Mouse (Mus musculus) kidney, embryonic 15.5 days (tissue): ENCODE results near the gene Zfp383. TPM values are rescaled to one million over a fixed set of nuclear protein-coding genes. Genes with fewer than 3 reads are reported as not detected.

Experiments
- ATAC-seq: fragments of 200-750 bp; cut with Nextera tagmentation; replicated peaks from 2 replicates; pipeline ENCODE4 v1.8.0; 2017; ENCODE audit warnings: moderate TSS enrichment; ENCODE audit not compliant: low FRiP score
- H3K27ac ChIP-seq: fragments of 300-500 bp; sonication (generic); 2 replicates; pipeline ENCODE4 v1.5.1; 2015; ENCODE audit warnings: mild to moderate bottlenecking, inconsistent platforms
- H3K27me3 ChIP-seq: fragments of 300-500 bp; sonication (generic); 2 replicates; pipeline ENCODE4 v1.6.1; 2015; ENCODE audit warnings: inconsistent platforms
- H3K36me3 ChIP-seq: fragments of 300-500 bp; sonication (generic); 2 replicates; pipeline ENCODE4 v1.6.1; 2015; ENCODE audit warnings: inconsistent platforms
- H3K4me1 ChIP-seq: fragments of 300-500 bp; sonication (generic); 2 replicates; pipeline ENCODE4 v1.6.1; 2015; ENCODE audit warnings: inconsistent platforms
- H3K4me2 ChIP-seq: fragments of 300-500 bp; sonication (generic); 2 replicates; pipeline ENCODE4 v1.6.1; 2015; ENCODE audit warnings: moderate library complexity, mild to moderate bottlenecking, inconsistent platforms
- H3K4me3 ChIP-seq: fragments of 300-500 bp; sonication (generic); replicated peaks from 2 replicates; pipeline ENCODE4 v1.5.1; 2015; ENCODE audit warnings: mild to moderate bottlenecking, inconsistent platforms
- H3K9ac ChIP-seq: fragments of 300-500 bp; sonication (generic); 2 replicates; pipeline ENCODE4 v1.6.1; 2015; ENCODE audit warnings: mild to moderate bottlenecking, inconsistent platforms
- H3K9me3 ChIP-seq: fragments of 300-500 bp; sonication (generic); replicated peaks from 2 replicates; pipeline ENCODE4 v1.6.1; 2016; ENCODE audit warnings: inconsistent platforms
- WGBS: fragments of 180-500 bp; shearing (Covaris S2); methylation state at CpG from one replicate; pipeline ENCODE4 v1.1.7; 2015; ENCODE audit warnings: mixed read lengths; 5-methylcytosine and 5-hydroxymethylcytosine counted together
- polyA plus RNA-seq: library from polyadenylated mRNA; unstranded; fragments of >200 nt; fragmentation: Nextera tagmentation; extraction: Ambion mirVana; gene quantifications from 2 replicates; pipeline ENCODE4 v1.2.1, GENCODE M21; 2015

The Zfp383 gene
- polyA plus RNA-seq, 1 experiment from 2014 or later, result 5.2 TPM

GRCm38 (mm10) chr7:29905966-29906681, 1.9 kb upstream of the Zfp383 start, which contains the start of gene Zfp27:
TSS of gene Zfp27 (minus strand) at chr7:29906572.
- H3K27me3 ChIP-seq, result no peaks in the 10 kb centered on the region
- peak within 1 kb of the TSS; percentile 67 for H3K9ac ChIP-seq
- H3K4me2 ChIP-seq, result peak within 1 kb of the TSS; percentile 78
- H3K36me3 ChIP-seq, result peaks cover 30% of the 10 kb centered on the region
- no peaks in the 10 kb centered on the region for H3K9me3 ChIP-seq
- H3K27ac ChIP-seq, result peak within 1 kb of the TSS; percentile 99
- WGBS, result under 1% methylated on average over 22 of the region's 22 CpGs
- H3K4me3 ChIP-seq, result peak within 1 kb of the TSS; percentile 64
- peak; percentile 81 for ATAC-seq
- peaks cover 25% of the 10 kb centered on the region for H3K4me1 ChIP-seq

- H3K4me1 ChIP-seq, result peaks cover 25% of the 10 kb centered on the region
- 18% methylated on average over 8 of the region's 8 CpGs for WGBS
- peak overlapping the region; percentile 64 for H3K4me3 ChIP-seq
- H3K27ac ChIP-seq, result peak overlapping the region; percentile 99
- H3K36me3 ChIP-seq, result peaks cover 25% of the 10 kb centered on the region
- peak overlapping the region; percentile 78 for H3K4me2 ChIP-seq
- no peaks in the 10 kb centered on the region for H3K9me3 ChIP-seq
- ATAC-seq, result no peak
- H3K9ac ChIP-seq, result no peak overlapping the region
- no peaks in the 10 kb centered on the region for H3K27me3 ChIP-seq
Measured at GRCm38 (mm10) chr7:29906682-29907058, 1.4 kb upstream of the Zfp383 start.

DNA sequence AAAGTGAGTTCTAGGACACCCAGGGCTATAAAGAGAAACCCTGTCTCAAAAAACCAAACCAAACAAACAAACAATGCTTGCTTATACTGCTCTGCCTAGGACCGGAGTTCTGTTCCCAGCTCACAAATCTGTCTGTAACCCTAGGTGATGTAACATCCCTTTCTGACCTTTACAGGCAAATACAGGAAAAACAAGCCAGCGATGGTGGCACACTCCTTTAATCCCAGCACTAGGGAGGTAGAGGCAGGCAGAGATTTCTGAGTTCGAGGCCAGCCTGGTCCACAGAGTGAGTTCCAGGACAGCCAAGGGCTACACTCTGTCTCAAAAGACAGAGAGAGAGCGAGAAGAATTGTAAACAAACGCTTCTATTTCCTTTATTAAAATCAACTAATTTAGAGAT, 817 bp upstream of the Zfp383 start:
- H3K9ac ChIP-seq, result no peak overlapping the region
- H3K4me2 ChIP-seq, result peak overlapping the region; percentile 78
- 88% methylated on average over 5 of the region's 5 CpGs for WGBS
- no peaks in the 10 kb centered on the region for H3K9me3 ChIP-seq
- H3K27ac ChIP-seq, result peak overlapping the region; percentile 99
- H3K27me3 ChIP-seq, result no peaks in the 10 kb centered on the region
- peaks cover 28% of the 10 kb centered on the region for H3K36me3 ChIP-seq
- no peak for ATAC-seq
- peaks cover 25% of the 10 kb centered on the region for H3K4me1 ChIP-seq
- peak overlapping the region; percentile 64; the same call in 1 of the 2 replicates for H3K4me3 ChIP-seq

GRCm38 (mm10) chr7:29910252-29910651, 2.2 kb downstream of the Zfp383 start:
- no peak overlapping the region for H3K9ac ChIP-seq
- H3K4me3 ChIP-seq, result no peak overlapping the region
- ATAC-seq, result no peak
- H3K36me3 ChIP-seq, result peaks cover 40% of the 10 kb centered on the region
- no peak overlapping the region for H3K4me2 ChIP-seq
- H3K9me3 ChIP-seq, result peaks cover 2% of the 10 kb centered on the region; the same call in 1 of the 2 replicates
- H3K27me3 ChIP-seq, result no peaks in the 10 kb centered on the region
- WGBS, result 73% methylated on average over 2 of the region's 2 CpGs
- H3K4me1 ChIP-seq, result peaks cover 25% of the 10 kb centered on the region
- H3K27ac ChIP-seq, result no peak overlapping the region

- no peak overlapping the region for H3K4me3 ChIP-seq
- H3K9ac ChIP-seq, result no peak overlapping the region
- no peak overlapping the region for H3K4me2 ChIP-seq
- ATAC-seq, result no peak
- H3K36me3 ChIP-seq, result peaks cover 54% of the 10 kb centered on the region
- H3K4me1 ChIP-seq, result peaks cover 19% of the 10 kb centered on the region
- no peak overlapping the region for H3K27ac ChIP-seq
- H3K27me3 ChIP-seq, result no peaks in the 10 kb centered on the region
- 92% methylated on average over 13 of the region's 13 CpGs for WGBS
- peaks cover 5% of the 10 kb centered on the region; the same call in 1 of the 2 replicates for H3K9me3 ChIP-seq
Measured at GRCm38 (mm10) chr7:29912172-29912571, 4.1 kb downstream of the Zfp383 start.

GRCm38 (mm10) chr7:29917371-29918061, 9.5 kb downstream of the Zfp383 start:
- no peak overlapping the region for H3K4me3 ChIP-seq
- no peak overlapping the region for H3K27ac ChIP-seq
- WGBS, result 21% methylated on average over 6 of the region's 6 CpGs
- H3K9me3 ChIP-seq, result peaks cover 5% of the 10 kb centered on the region; the same call in 1 of the 2 replicates
- no peak for ATAC-seq
- H3K4me2 ChIP-seq, result no peak overlapping the region
- no peak overlapping the region for H3K9ac ChIP-seq
- no peaks in the 10 kb centered on the region for H3K27me3 ChIP-seq
- no peaks in the 10 kb centered on the region for H3K4me1 ChIP-seq
- peaks cover 43% of the 10 kb centered on the region for H3K36me3 ChIP-seq

GRCm38 (mm10) chr7:29918062-29918453, 10.0 kb downstream of the Zfp383 start:
- Histone ChIP-seq H3K4me2 (no peak overlapping the region), H3K4me1 (no peaks in the 10 kb centered on the region), H3K9me3 (peaks cover 5% of the 10 kb centered on the region; the same call in 1 of the 2 replicates), H3K9ac (no peak overlapping the region), H3K4me3 (no peak overlapping the region), H3K27me3 (no peaks in the 10 kb centered on the region), H3K36me3 (peaks cover 38% of the 10 kb centered on the region), H3K27ac (no peak overlapping the region)
- ATAC-seq, result no peak
- 77% methylated on average over 4 of the region's 4 CpGs for WGBS

GRCm38 (mm10) chr7:29921439-29922093, 13.5 kb downstream of the Zfp383 start:
- H3K9ac ChIP-seq, result no peak overlapping the region
- no peaks in the 10 kb centered on the region for H3K9me3 ChIP-seq
- H3K4me3 ChIP-seq, result no peak overlapping the region
- H3K4me2 ChIP-seq, result no peak overlapping the region
- 87% methylated on average over 6 of the region's 6 CpGs for WGBS
- no peaks in the 10 kb centered on the region for H3K27me3 ChIP-seq
- no peak for ATAC-seq
- peaks cover 7% of the 10 kb centered on the region for H3K36me3 ChIP-seq
- no peak overlapping the region for H3K27ac ChIP-seq
- H3K4me1 ChIP-seq, result no peaks in the 10 kb centered on the region

- Histone ChIP-seq H3K27me3 (no peaks in the 10 kb centered on the region), H3K4me2 (no peak overlapping the region), H3K4me1 (no peaks in the 10 kb centered on the region), H3K9ac (no peak overlapping the region), H3K9me3 (no peaks in the 10 kb centered on the region), H3K27ac (no peak overlapping the region), H3K4me3 (no peak overlapping the region), H3K36me3 (no peaks in the 10 kb centered on the region)
- peak; percentile 66; the same call in 1 of the 2 replicates for ATAC-seq
- WGBS, result 21% methylated on average over 2 of the region's 2 CpGs
Measured at GRCm38 (mm10) chr7:29922780-29923179, 14.8 kb downstream of the Zfp383 start.

GRCm38 (mm10) chr7:29938856-29939255, 30.8 kb downstream of the Zfp383 start:
- 88% methylated on average over 6 of the region's 6 CpGs for WGBS
- H3K27me3 ChIP-seq, result no peaks in the 10 kb centered on the region
- H3K4me2 ChIP-seq, result no peak overlapping the region
- no peaks in the 10 kb centered on the region for H3K9me3 ChIP-seq
- no peak overlapping the region for H3K4me3 ChIP-seq
- no peaks in the 10 kb centered on the region for H3K4me1 ChIP-seq
- H3K36me3 ChIP-seq, result peaks cover 72% of the 10 kb centered on the region
- H3K27ac ChIP-seq, result no peak overlapping the region
- ATAC-seq, result no peak
- no peak overlapping the region for H3K9ac ChIP-seq

DNA sequence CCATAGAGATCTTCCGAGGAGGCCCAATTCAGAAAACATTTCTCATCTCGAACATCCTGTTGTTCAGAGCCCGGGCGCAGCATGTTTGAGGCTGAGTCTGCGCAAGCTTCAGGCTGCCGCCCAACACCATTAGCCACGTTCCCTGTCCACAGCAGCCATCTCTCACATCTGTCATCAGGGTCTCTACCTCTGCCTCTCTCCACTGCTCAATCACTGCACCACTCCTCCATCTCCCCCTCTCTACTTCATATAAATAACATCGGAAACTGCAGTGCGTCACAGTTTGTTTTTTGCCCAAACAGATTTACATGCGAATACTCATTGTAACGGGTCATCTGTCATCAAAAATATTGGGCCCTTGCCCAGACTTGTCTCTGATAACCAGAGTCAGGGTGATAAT, 33.0 kb downstream of the Zfp383 start:
- Histone ChIP-seq H3K9ac (no peak overlapping the region), H3K4me1 (no peaks in the 10 kb centered on the region), H3K36me3 (peaks cover 56% of the 10 kb centered on the region), H3K27ac (no peak overlapping the region), H3K4me2 (no peak overlapping the region), H3K9me3 (no peaks in the 10 kb centered on the region), H3K4me3 (no peak overlapping the region), H3K27me3 (no peaks in the 10 kb centered on the region)
- 92% methylated on average over 11 of the region's 11 CpGs for WGBS
- ATAC-seq, result no peak

GRCm38 (mm10) chr7:29942740-29943139, 34.7 kb downstream of the Zfp383 start:
- Histone ChIP-seq H3K9me3 (no peaks in the 10 kb centered on the region), H3K36me3 (peaks cover 44% of the 10 kb centered on the region), H3K4me1 (no peaks in the 10 kb centered on the region), H3K27me3 (no peaks in the 10 kb centered on the region), H3K4me2 (no peak overlapping the region), H3K27ac (no peak overlapping the region), H3K9ac (no peak overlapping the region), H3K4me3 (no peak overlapping the region)
- no peak for ATAC-seq
- 57% methylated on average over 2 of the region's 2 CpGs for WGBS
